Mouse (Mus musculus): ENCODE measurements at regions not wholly inside any gene's neighbourhood (a gene's known extent, or its start where the extent isn't known, plus 50 kb on each side); places are given as distances from the start of the nearest gene placed in this dataset.
A peak's percentile ranks its signal among the peaks of the same experiment; 100 is the strongest.

DNA sequence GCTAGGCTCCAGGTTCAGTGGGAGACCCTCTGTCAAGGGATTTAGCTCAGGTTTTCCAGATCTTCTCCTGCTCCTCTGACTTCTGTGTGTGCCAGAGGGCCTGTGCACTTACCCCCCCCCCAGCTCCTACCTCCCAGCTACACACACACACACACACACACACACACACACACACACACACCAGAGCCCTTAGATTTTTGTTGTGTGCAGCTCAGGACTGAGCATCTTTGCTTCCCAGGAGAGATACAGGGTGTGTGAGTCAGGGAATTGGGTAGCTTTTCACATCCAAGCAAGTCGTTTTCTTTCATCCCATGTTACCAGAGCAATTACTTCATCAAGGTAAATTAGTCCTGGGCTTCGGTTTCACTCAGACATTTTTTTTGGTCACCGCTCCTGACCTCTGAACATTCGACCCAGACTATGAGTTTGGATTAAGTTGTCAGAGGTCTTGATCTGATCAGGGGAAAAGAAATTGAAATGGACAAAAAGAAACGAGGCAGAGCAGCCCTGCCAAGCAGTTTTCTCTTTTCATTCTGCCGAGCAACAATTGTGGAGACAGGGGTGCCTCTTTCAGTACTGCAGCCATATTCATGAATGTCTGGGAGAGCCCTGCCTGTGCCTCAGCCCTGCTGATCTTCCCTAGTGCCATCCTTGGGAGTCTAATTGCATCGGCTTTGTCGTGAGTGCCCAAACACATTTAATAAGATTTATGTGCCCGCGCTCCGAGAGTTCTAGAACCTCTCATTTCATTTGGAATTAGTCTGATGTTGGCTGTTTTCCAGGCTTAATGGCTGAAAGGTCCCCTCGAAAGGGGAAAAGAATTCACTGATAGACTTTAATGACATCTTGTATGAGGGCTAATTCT is 241.3 kb downstream of the 1500009L16Rik start:
- no peak for DNase-seq (ENCODE audit: low spot score)

DNA sequence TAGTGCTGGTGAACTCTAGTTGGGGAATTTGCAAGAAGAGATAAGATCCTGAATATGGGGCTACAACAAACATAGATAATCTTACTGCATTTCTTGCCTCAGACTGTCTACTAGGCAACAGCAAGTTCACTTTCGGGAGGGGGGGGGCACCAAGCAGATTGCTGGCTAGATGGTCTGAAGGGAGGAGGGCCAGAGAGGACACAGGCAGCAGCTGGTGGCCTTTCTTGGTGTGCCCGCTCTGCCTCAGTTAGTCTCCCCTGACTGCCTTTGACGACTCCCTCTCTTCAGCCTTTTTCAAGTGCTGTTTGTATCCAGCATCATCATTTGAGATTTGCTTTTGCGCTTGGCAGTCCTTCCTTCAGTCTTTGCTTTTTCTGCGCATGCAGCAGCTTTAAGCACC is 242.2 kb downstream of the 1500009L16Rik start:
- DNase-seq (ENCODE audit: low spot score) = no peak

DNA sequence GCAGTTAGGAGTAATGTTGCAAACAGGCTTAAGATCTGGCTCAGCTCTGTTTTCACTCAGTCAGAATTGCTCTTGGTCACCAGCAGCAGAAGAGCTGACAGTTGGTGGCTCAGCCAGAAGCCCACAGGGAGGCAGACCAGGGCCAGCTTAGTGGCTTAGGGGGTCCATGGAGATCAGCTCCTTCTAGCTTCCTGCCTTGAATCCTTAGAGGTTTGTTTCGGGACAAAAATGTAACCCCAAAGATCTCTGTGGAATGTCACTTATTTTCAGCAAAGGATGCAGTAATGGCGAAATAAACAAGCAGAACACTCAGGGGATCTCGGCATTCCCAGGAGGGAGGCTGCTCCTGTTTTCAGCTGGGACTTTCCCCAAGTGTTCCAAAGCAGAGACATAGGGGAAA is 247.8 kb downstream of the 1500009L16Rik start:
- DNase-seq (ENCODE audit: low spot score) = no peak

DNA sequence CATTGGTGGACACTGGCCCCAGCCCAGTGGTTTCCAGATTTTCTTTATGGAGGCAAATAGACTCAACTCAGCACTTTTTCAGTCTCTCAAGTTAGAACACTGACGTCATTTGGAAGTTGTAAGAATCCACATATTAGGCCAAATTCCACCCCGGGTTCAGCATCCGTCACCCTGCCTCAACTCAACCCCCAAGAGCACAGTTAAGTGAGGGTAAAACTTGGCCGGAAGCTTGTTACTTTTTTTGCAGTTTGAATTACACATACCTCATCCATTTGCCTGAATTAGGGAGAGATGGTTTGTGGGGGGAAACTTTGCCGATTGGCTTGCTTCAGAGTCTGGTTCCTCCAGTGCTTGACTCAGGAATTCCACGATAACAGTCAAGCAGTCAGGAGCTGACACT is 251.9 kb downstream of the 1500009L16Rik start:
- no peak for DNase-seq (ENCODE audit: low spot score)

DNA sequence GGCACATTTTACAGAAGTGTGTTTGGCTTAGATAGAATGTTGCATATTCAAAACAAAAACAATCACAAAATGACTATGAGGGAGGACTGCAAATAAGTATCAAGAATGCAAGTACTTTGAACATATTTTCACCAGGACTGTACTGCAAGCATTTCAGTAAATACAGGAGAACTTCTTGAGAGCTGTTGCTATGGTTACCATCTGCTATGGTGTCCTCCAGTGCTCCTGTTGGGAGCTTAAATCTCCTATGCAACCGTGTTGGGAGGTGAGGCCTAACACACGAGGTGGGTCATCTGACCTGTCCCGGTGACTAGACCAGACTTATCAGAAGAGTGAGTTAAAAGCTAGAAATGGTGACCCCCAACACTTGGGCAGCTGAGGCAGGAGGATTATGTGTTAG is 253.9 kb downstream of the 1500009L16Rik start:
- DNase-seq (ENCODE audit: low spot score) = no peak

DNA sequence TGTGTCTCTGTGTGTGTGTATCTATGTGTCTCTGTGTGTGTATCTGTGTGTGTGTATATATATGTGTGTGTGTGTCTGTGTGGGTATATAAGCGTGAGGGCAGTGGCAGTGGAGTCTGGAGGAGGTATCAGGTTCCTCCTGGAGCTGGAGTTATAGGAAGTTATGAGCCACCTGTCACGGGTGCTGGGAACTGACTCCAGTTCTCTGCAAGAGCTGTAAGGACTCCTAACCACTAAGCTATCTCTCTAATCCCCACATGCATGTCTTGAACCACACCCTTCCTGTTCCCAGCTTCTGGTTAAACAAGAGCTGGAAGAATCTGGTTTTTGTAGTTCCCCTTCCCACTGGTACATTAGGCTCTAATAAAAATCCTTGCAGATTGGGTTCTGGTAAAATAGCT is 257.3 kb downstream of the 1500009L16Rik start:
- no peak for DNase-seq (ENCODE audit: low spot score)

DNA sequence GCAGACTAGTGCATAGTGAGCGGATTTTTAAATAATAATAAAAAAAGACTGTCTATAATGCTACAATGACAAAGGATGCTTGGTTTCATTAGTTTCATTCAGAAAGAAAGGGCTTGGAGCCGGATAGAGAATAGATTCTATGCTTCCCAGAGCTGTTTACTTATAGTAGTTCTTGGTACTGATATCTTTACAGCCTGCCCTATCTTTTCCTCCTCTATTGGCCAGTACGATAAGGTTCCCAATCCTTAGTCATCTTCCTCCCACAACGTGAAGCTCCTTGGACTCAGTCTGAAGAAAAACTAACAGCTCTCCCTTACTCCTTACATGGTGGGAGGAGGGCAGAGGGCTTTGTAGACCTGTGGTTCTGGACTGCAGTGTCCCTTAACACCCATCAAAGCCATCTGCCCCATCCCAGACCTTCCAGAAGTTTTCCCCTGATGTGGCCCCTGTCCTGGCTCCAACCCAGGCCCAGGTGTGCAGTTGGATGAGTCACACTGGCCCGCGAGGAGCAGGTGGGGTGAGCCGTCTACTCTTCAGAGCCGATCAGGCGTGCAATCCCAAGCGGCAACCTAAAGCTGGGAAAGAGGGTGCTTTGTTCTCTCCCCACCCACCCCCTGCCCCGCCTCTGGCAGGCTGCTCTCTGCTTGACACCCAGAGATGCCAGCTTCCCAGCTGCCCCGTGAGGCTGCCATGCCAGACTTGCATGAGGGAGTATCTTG is 262.2 kb downstream of the 1500009L16Rik start:
- DNase-seq (ENCODE audit: low spot score) = no peak

DNA sequence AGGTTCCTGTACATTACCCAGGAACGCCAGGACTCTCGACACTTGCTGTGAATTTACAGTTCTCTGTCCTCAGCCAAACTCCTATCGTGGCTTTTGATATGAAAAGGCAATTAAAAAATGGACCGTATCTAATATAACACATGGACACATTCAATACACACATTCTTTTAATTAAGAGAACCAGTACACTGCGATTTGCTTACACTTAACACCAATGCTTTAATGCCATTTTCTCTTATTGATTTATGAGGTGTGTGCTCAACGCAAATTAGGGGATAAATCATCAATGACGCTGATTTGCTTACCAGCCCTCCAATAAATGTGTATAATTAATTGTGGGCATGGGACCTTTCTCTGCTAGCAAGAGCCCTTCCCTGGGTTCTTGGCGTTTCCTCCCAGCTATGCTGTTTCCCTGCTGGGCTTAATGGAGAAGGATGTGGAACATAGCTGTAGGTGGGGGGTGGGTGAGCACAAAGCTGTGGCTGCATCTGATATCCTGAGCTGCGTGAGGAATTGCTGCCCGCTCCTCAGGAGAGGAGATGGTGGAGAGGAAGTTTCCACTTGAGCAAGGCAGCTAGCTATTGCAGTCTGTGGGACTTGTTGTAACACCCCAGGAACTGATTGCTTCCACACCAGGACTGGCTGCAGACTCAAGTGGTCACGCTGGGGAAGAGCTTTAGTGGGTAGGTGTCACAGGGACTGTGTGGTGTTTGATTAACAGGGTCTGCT is 270.1 kb downstream of the 1500009L16Rik start:
- no peak for DNase-seq (ENCODE audit: low spot score)

DNA sequence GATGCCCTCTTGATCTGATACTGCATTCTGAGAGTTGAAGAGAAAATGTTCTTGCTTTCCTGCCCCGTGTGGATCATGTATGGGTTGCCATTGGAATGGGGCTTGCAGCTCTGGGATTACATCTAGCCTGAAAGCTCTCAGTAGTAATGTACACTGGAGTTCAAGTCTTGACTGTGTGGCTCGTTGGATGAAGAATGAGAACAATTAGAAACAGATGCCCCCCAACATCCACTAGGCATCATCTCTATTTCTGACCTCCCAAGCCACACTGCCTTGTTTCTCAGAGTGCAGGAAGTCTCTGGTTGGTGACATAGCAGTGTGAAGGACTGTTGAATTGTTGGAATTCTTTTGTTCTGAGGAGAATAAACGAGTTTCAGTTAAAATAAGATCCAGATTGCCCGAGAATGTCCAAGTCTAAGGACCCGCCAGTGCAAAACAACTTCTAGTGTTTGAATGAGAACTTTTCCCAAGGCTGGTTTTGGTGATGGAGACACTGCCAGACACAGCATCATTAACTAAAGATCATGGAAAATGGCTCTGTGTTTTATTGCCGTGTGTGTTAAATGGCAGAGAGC is 272.4 kb downstream of the 1500009L16Rik start:
- no peak for DNase-seq (ENCODE audit: low spot score)

DNA sequence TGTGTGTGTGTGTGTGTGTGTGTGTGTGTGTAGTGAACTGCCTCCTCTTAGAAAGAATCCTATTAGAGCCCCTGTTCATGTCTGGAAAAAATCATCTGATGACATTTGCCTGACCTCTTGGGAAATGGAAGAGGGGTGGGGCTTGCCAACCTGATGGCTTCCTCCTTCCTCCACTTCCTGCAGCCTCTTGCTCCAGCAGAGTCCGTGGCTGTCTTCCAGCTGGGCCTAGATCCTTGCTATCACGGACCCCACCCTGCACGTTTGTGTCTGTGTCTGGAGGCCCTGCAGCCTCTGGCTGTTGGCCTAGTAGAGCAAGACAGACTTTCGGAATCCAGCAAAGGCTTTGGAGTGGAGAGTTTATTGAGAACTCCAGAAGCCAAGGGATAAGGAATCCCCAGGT is 273.2 kb downstream of the 1500009L16Rik start:
- DNase-seq (ENCODE audit: low spot score) = peak; percentile 76

DNA sequence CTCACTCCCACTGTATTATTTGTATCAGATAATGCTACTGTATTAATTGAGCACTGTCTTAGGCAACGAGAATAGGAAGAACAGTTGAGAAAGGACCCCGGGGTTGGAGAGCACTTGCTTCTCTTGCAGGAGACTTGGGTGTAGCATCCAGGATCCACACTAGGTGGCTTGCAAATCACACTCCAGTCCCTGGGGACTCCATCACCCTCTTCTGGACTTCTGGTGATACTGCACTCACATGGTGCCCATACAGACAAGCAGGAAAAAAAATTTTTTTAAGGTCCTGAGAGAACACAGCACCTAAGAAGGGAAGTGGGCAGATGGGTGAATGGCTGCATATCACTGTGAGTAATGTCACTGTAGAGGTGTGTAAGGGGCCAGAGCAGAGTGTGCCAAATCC is 273.8 kb downstream of the 1500009L16Rik start:
- no peak for DNase-seq (ENCODE audit: low spot score)

DNA sequence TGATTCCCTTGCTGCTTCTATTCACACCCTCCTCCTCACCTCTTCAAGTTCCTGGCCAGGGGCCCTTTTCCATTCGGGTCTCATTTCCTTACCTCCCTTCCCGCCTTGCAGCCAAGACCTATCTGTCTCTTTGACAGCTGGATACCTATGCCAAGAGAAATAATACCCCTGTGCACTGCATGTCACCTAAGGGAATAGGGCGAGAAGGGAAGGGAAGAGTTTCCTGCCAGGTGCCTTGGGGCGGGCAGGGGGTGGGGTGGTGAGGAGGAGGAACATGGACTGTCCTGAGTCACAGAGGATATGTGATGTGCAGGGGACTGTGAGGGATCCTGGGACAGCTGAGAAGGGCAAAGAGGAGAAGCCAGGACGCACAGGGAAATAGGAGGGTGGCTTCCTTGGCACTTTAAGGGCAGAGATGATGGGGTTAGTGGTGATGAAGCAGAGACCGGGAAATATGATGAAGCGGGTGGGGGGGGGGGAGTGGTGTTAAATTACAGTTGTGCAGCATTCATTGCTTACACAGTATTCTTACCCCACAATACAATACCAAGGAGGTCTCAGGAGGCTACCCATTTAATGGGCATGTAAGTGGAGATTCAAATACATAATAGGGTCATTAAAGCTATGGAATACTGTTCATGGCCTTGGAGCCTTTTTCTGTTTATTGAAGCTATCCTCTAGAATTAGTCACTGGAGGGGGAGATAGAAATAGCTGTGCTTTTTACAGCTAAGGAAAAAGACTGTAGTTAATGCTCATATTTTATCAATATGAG is 278.0 kb downstream of the 1500009L16Rik start:
- DNase-seq (ENCODE audit: low spot score) = no peak

DNA sequence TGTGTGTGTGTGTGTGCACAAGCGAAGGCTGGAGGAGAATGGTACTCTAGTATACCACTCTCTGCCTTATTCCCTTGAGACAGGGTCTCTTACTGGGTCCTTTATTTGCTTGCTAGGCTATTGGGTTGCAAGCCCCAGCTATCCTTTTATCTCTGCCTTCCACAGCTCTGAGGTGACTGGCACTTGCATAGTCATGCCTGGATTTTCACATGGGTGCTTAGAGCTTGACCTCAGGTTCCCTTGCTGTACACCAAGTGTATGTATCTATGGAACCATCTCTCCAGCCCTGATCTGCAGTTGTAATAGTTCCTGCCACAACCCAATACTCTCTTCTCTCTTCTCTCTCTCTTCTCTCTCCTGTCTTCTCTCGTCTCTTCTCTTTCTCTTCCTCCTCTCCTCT is 280.1 kb downstream of the 1500009L16Rik start:
- no peak for DNase-seq (ENCODE audit: low spot score)

DNA sequence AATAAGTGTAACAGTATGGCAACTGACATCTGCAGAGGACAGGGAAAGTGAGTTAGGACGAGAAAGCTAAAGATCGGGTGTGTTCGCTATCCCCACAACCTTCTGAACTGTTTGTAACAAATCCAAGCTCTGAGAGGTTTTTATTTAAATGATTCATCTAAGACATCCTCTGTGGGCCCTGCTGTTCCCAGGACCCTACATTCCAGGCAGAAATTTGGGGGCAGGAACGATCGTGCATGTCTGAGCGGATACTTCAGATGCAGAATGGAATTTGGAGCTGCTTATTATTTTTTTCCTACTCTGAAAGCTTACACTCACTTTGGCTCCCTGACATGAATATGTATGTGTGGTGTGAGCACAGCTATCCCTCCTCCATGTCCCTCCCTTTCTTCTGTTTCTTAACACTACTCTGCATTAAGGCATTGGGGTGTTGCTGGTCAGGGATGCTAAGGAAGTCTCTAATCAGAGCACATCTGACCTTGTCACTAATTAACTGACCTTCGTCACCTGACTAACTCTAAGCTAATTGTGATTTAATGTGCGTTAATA is 281.0 kb downstream of the 1500009L16Rik start:
- DNase-seq (ENCODE audit: low spot score) = no peak

DNA sequence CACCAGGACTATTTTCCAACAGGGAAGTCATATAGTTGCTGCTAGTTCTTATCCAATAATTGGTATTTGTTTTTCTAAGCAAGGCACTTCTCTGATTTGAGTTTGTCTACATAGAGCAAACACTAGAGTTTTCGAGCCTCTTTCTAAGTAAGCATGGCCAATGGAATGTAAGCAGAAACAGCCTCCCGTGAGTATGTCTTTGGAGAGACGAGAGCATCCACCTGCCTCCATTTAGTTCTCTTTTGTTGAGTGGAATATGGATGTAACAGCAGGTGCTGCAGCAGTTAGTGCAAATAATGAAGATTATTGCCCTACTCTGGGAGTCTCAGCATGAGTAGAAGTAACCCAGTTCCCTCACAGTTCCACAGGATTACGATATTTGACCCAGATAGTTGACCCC is 286.3 kb downstream of the 1500009L16Rik start:
- DNase-seq (ENCODE audit: low spot score) = no peak

DNA sequence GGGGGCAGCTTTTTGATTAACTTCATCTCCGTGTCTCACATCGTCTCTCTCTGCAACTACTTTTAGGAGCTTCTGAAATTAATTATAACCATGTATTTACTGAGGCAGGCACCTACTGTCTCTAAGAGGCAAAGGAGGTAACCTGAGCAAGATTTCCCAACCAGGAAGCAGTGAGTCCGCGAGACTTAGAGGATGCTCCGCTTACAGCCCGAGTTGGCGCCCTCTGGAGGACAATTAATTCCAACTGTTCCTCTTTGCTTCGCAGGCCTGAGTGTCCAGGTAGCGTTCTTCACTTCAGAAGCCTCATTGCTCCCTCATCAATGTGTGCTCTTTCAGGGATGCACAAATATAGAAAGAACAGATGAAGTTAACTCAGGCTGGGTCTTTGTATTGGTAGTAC is 296.7 kb downstream of the 1500009L16Rik start:
- DNase-seq (ENCODE audit: low spot score) = peak; percentile 69

DNA sequence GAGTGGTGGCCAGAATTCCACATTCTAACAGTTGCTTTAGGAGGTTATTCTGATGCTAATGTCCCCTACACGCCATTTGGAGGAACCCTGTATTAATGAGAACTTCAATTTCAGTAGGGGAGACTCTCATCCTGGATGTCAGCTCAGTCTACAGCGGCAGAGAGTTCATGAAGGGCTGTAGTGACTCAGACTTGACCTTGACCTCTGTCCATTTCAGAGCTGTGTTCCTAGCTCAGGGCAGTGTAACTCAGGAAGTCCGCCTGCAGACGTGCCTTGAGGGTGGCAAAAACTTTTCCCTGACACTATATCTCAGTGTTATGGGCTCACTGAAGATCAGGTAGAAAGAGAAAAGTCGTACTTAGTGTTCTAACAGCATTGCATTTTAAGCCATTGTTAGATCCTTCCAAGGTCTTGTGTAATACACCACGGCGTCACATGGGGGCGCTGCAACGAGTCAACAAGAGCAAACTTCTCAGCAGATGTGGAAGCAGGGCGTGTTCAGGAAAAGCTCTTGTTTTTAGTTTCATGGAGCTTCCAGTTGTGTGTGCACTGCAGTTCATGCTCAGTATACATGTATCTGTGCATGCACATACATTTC is 297.5 kb downstream of the 1500009L16Rik start:
- peak; percentile 47 for DNase-seq (ENCODE audit: low spot score)

DNA sequence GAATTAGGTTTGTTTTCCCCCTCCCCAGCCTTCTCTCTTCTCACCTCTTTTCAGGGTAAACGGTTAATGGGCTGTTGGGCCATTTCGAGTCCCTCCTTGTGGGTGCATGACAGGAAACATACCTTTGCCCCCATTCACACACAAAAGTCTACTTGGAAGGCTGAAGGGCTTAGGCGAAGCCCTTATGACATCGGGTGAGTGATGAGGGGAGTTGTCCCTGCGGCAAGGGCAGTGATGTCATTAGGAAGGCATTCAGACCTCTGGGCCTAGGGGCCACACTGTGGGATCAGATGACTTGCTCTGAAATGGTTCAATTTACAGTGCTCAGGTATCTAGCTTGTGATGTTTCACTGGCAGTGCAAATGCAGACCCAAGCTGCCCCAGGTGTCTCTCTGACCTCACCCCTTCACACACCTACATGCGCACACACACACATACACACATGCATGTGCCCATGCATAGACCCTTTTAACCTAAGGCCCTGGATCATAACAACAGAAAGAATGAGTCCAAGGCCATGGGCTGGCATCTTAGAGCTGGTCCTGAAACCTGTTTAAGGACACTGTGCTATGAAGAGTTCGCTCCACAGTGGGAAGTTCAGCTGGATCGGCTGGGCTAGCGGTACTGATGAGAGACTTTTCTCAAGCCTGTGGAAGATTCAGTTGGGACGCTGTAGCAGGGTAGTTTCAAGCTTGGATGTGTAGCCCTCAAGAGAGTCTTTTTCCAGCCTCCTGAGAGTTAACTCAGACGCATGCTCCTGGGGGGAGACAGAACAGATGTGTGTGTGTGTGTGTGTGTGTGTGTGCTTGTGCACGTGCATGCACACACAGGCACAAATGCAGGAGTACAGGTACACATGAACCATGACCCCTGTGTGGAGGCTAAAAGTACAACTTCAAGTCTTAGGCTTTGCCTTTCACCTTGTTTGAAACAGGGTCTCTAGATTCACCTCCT is 298.8 kb downstream of the 1500009L16Rik start:
- DNase-seq (ENCODE audit: low spot score) = no peak

DNA sequence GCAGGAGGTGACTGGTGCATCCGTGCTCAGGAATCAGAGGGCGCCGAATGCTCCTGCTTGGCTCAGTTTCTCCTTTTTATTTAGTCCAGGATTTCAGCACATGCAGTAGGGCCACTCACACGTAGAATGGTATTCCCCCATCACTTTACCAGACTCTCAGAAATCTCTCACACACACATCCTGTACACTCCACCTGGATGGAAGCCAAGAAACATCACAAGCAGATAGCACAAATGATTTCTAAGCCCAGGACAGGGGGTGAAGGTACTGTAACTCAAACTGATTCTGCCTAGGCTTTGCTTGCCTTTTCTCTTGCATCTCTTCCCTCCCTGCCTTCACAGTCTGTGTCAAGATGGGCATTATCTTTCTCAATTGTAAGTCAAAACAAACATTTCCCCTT is 301.6 kb downstream of the 1500009L16Rik start:
- DNase-seq (ENCODE audit: low spot score) = no peak

DNA sequence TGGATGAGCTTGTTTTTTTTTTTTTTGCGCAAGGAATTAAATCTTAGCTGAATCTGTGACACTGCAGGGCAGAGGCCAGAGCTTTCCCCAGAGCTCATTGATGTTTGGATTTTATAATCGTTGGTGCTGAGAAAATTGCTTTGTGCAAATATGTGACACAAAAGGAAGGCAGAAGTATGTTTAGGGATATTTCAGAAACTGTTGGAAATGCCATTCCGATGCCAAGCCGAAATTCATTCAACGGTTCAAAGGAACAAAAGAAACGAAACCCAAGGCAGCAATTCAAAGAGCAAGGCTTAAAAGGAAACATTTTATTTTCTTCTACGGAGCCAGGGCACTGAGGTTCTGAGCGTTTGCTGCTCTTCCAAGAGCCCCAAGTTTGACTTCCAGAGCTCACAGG is 302.2 kb downstream of the 1500009L16Rik start:
- DNase-seq (ENCODE audit: low spot score) = no peak

Data from urinary bladder, postnatal 14 days (tissue).